Mouse (Mus musculus) heart, postnatal 0 days (tissue): ENCODE measurements around the gene Tmem131l.

Experiments used
- CTCF ChIP-seq: IDR thresholded peaks from 2 replicates; pipeline ENCODE4 v1.5.1; 2016; ENCODE audit warnings: antibody characterized with exemption, control low read depth, low read depth
- EP300 ChIP-seq: IDR thresholded peaks from 2 replicates; pipeline ENCODE4 v1.6.1; 2016; ENCODE audit warnings: antibody characterized with exemption, low read depth

GRCm38 (mm10) chr3:84086921-84087320 lies 46.9 kb upstream of the Tmem131l start:
- TF ChIP-seq CTCF (no peak), EP300 (no peak)
